Mouse (Mus musculus): Measurements from ENCODE around the gene Gm49353.

DNA sequence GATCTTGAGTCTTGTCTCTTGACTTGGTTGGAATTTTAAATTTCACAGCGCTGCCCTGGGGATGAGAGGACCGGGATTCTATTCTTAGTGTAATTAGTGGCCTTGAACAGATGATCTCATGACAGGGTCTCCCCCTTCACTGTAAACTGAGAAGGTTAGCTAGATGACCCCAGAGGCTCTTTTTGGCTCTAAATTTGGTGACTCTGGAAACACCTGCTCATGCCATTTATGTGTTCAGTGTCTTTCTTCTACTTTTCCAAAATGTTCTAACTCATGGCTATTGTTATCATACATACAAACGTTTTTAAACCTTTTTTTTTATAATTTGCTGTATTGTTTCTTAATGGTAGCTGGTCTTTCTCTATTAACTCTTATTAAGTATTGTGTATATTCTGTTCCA lies 10.0 kb downstream of the Gm49353 start:
- TF ChIP-seq POLR2A (IDR thresholded peaks at IDR 0.05; ENCODE audit: insufficient read depth, low read length) (no peak), EP300 (IDR thresholded peaks at IDR 0.05; ENCODE audit: insufficient read depth, low read depth, low read length) (no peak), CTCF (IDR thresholded peaks at IDR 0.05; ENCODE audit: low read depth, low read length) (no peak)

Data from ES-Bruce4 (cell line).